Mouse (Mus musculus) lung, embryonic 14.5 days (tissue): ENCODE data around the gene Mrm2. TPM values are rescaled to one million over a fixed set of nuclear protein-coding genes. Genes with fewer than 3 reads are reported as not detected.
A peak's percentile ranks its signal among the peaks of the same experiment; 100 is the strongest.

Experiments
- ATAC-seq: fragments of 200-750 bp; cut with Nextera tagmentation; 2 replicates; pipeline ENCODE4 v1.8.0; 2017; ENCODE audit warnings: mild to moderate bottlenecking, moderate TSS enrichment, moderate library complexity; ENCODE audit not compliant: insufficient read depth
- DNase-seq: peaks from one replicate; pipeline ENCODE4 v3.0.0-alpha.2; 2015
- H3K27ac ChIP-seq: fragments of 300-500 bp; sonication (generic); 2 replicates; pipeline ENCODE4 v1.5.1; 2014; ENCODE audit warnings: low read depth, mild to moderate bottlenecking, moderate library complexity
- H3K27me3 ChIP-seq: fragments of 300-500 bp; sonication (generic); 2 replicates; pipeline ENCODE4 v1.6.1; 2014; ENCODE audit warnings: low read length, control low read depth; ENCODE audit not compliant: insufficient read depth
- H3K36me3 ChIP-seq: fragments of 300-500 bp; sonication (generic); 2 replicates; pipeline ENCODE4 v1.6.1; 2014; ENCODE audit warnings: control low read depth; ENCODE audit not compliant: insufficient read depth
- H3K4me1 ChIP-seq: fragments of 300-500 bp; sonication (generic); 2 replicates; pipeline ENCODE4 v1.6.1; 2014; ENCODE audit warnings: antibody characterized with exemption, control low read depth; ENCODE audit not compliant: insufficient read depth
- H3K4me2 ChIP-seq: fragments of 300-500 bp; sonication (generic); 2 replicates; pipeline ENCODE4 v1.6.1; 2014; ENCODE audit warnings: mild to moderate bottlenecking
- H3K4me3 ChIP-seq: fragments of 300-500 bp; sonication (generic); 2 replicates; pipeline ENCODE4 v1.5.1; 2014; ENCODE audit warnings: low read depth, low read length
- H3K9ac ChIP-seq: fragments of 300-500 bp; sonication (generic); 2 replicates; pipeline ENCODE4 v1.6.1; 2014
- H3K9me3 ChIP-seq: fragments of 300-500 bp; sonication (generic); 2 replicates; pipeline ENCODE4 v1.6.1; 2016; ENCODE audit warnings: low read depth, low read length, control low read depth
- CTCF ChIP-seq: IDR thresholded peaks from 2 replicates; pipeline ENCODE4 v1.5.1; 2016; ENCODE audit warnings: antibody characterized with exemption, low read depth
- WGBS: fragments of 180-500 bp; shearing (Covaris S2); extraction: QIAGEN DNeasy Blood & Tissue Kit; methylation state at CpG from one replicate; pipeline ENCODE4 v1.1.7; 2014; 5-methylcytosine and 5-hydroxymethylcytosine counted together
- polyA plus RNA-seq: library from polyadenylated mRNA; unstranded; fragments of >200 nt; fragmentation: Nextera tagmentation; extraction: Ambion mirVana; gene quantifications from 2 replicates; pipeline ENCODE4 v1.2.1, GENCODE M21; 2014

Gene Mrm2
- polyA plus RNA-seq, 1 experiment from 2014 or later, result 18.3 TPM

DNA sequence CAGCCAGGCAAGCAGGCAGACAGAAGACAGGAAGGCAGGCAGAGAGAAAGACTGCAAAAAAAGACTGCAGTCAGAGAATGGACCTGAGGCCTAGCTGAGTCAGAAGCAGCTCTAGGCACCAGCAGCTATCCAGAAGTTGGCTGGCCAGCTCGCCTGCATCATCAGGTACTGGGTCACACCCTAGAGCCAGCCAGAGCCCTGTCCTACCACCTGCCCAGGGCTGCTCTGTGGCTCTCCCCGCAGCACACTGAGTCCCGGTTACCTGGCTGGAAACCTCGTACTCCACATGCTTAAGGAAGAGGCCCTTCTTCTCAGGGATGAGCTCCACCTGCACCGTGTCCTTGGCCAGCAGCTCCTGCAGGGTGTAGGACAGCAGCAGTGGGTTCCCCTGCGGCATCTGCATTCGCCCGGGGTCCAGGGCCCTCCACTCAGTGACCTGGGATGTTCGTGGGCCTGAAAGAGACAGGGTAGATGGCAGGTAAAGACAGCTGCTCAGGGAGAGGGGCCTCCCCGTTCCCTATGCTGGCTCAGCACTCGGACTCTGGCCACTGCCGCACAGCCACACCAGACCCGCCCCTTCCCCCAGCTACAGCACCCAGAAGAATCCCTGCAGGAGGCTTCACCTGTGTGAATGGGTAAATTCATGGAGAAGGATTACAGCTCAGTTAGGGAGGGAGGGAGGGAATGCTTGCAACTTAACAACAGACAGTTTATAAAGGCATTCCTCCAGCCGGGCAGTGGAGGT is 28.4 kb upstream of the Mrm2 start:
- Histone ChIP-seq H3K4me2 (no peak overlapping the region), H3K27ac (no peak overlapping the region), H3K9ac (no peak overlapping the region), H3K9me3 (no peaks in the 10 kb centered on the region), H3K4me3 (no peak overlapping the region), H3K4me1 (no peaks in the 10 kb centered on the region), H3K27me3 (no peaks in the 10 kb centered on the region), H3K36me3 (peaks cover 32% of the 10 kb centered on the region)
- TF ChIP-seq CTCF, result no peak
- ATAC-seq (no peak), DNase-seq (no peak)
- WGBS, result 77% methylated on average over 14 of the region's 14 CpGs

DNA sequence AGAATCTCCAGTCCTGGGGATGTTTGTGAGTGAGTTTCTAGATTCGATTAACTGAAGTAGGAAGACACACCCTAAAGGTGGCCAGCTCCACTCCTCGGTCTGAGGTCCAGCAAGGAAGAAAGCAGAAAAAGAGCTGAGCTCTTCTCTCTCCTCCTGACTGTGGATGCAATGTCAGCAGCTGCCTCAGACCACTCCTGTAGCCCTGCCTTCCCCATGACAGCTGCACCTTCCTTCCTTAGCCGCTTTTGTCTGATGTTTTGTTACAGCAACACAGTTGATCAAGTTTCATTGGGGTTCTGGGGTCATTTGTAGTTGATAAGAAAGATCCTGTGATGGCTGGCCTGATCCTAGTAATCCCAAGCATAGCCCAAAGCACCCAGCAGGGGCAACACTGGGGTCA is 25.8 kb upstream of the Mrm2 start:
- Histone ChIP-seq H3K36me3 (peaks cover 55% of the 10 kb centered on the region), H3K27ac (no peak overlapping the region), H3K4me3 (no peak overlapping the region), H3K9me3 (no peaks in the 10 kb centered on the region), H3K4me2 (no peak overlapping the region), H3K27me3 (no peaks in the 10 kb centered on the region), H3K4me1 (no peaks in the 10 kb centered on the region), H3K9ac (no peak overlapping the region)
- TF ChIP-seq CTCF, result no peak
- DNase-seq (no peak), ATAC-seq (no peak)
- 89% methylated on average over 3 of the region's 3 CpGs for WGBS

DNA sequence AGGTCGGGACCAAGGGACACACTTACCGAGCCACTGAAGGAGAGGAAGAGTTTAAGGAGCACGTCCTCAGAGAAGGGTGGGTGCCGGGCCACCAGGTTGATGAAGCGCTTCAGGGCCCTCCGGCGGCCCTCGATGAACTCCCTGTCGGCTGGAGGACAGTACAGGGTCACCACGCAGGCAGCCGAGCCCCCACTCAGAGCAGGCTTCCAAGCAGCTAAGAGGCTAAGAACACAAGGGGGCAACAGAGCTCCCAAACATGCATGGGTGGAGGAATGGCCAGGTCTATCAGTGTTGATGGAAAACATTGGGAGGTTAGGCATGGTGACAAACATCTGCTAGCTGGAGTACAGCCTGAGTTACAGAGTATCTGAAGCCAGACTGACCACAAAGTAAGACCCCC is 24.2 kb upstream of the Mrm2 start:
- TF ChIP-seq CTCF, result peak; percentile 24; the same call in 1 of the 2 replicates

DNA sequence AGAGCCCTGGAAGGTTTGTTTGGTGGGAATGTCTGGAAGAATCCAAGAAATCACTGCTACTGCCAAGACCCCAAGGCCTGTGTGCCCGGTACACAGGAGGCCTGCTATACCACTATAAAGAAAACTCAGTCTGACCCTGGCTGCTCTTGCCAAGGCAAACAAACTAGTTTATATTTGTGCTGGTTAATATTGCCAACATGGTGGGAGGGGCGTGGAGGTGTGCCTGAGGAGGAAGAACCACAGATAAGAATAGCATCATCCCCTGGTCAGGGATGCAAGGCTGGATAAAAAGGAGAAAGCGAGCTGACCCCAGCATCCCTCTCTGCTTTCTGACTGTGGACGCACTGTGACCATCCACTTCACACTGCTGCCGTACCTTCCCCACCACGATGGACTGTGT is 20.7 kb upstream of the Mrm2 start:
- no peak for TF ChIP-seq CTCF
- no peak overlapping the region for H3K27ac ChIP-seq
- ATAC-seq (no peak), DNase-seq (no peak)
- H3K4me2 ChIP-seq, result no peak overlapping the region
- 96% methylated on average over 6 of the region's 6 CpGs for WGBS
- H3K4me1 ChIP-seq, result no peaks in the 10 kb centered on the region
- H3K36me3 ChIP-seq, result peaks cover 55% of the 10 kb centered on the region
- no peaks in the 10 kb centered on the region for H3K27me3 ChIP-seq
- no peak overlapping the region for H3K4me3 ChIP-seq
- H3K9ac ChIP-seq, result no peak overlapping the region
- no peaks in the 10 kb centered on the region for H3K9me3 ChIP-seq

More for the DNA sequence above, 24.2 kb upstream of the Mrm2 start:
- H3K4me2 ChIP-seq, result no peak overlapping the region
- no peak for ATAC-seq
- peaks cover 68% of the 10 kb centered on the region for H3K36me3 ChIP-seq
- no peaks in the 10 kb centered on the region for H3K4me1 ChIP-seq
- DNase-seq, result no peak
- WGBS, result 83% methylated on average over 11 of the region's 11 CpGs
- no peak overlapping the region for H3K9ac ChIP-seq
- no peak overlapping the region for H3K27ac ChIP-seq
- no peaks in the 10 kb centered on the region for H3K9me3 ChIP-seq
- no peaks in the 10 kb centered on the region for H3K27me3 ChIP-seq
- H3K4me3 ChIP-seq, result no peak overlapping the region

DNA sequence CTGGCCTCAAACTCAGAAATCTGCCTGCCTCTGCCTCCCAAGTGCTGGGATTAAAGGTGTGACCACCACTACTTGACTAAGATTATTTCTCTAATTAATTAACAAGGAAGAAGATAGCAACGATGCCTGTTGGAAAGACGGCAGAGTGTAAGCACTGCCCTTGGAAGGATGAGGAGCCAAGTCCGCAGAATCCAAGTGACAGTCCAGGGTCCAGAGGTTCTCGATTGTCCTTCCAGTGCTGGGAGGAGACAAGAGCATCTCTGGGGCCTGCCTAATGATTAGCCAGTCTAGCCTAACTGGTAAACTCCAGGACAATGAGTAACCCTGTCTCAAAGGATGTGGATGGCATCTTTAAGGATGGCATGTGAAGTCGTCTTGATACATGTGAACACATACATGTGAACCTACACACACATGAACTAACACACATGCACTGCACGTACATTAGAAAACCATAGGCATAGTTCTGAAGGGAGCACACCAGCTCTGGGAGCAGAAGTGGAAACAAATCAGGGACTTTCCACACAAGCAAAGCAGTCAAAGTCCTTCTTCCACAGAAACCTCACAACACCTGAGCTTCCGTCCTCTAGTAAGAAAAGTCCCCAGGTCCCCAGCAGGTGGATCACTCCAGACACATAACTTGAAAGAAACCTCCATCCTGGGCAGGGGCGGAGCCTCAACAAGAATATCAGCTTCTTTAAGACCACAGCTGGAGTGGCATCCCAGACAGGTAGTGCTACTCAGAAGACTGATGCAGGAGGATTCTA is 19.2 kb upstream of the Mrm2 start:
- H3K9ac ChIP-seq, result no peak overlapping the region
- H3K4me1 ChIP-seq, result no peaks in the 10 kb centered on the region
- DNase-seq (no peak), ATAC-seq (no peak)
- no peaks in the 10 kb centered on the region for H3K27me3 ChIP-seq
- no peak overlapping the region for H3K27ac ChIP-seq
- no peaks in the 10 kb centered on the region for H3K9me3 ChIP-seq
- peaks cover 48% of the 10 kb centered on the region for H3K36me3 ChIP-seq
- H3K4me2 ChIP-seq, result no peak overlapping the region
- no peak overlapping the region for H3K4me3 ChIP-seq
- TF ChIP-seq CTCF, result no peak
- WGBS, result 91% methylated on average over 8 of the region's 8 CpGs

DNA sequence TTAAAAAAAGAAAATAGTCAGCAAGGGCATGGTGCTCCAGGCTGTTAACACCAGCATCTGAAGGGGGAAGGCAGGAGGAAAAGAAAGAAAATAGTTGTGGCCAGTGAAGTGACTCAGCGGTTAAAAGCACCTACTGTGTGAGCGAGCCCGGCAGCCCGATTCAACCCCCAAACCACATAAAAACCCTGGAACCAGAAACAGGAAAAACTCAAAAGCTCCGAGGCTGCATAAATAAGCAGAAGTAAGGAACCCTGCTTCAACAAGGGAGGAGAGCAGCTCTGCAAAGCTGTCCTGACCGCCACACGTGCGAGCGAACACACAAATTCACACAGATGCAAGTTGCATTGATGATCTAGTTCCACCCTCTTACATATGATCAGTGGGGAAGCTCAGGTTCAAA is 18.2 kb upstream of the Mrm2 start:
- TF ChIP-seq CTCF, result no peak
- no peaks in the 10 kb centered on the region for H3K4me1 ChIP-seq
- H3K36me3 ChIP-seq, result peaks cover 44% of the 10 kb centered on the region
- no peaks in the 10 kb centered on the region for H3K27me3 ChIP-seq
- H3K4me2 ChIP-seq, result no peak overlapping the region
- no peak for ATAC-seq
- H3K9me3 ChIP-seq, result no peaks in the 10 kb centered on the region
- WGBS, result 94% methylated on average over 9 of the region's 9 CpGs
- no peak overlapping the region for H3K9ac ChIP-seq
- H3K27ac ChIP-seq, result no peak overlapping the region
- no peak overlapping the region for H3K4me3 ChIP-seq
- no peak for DNase-seq

DNA sequence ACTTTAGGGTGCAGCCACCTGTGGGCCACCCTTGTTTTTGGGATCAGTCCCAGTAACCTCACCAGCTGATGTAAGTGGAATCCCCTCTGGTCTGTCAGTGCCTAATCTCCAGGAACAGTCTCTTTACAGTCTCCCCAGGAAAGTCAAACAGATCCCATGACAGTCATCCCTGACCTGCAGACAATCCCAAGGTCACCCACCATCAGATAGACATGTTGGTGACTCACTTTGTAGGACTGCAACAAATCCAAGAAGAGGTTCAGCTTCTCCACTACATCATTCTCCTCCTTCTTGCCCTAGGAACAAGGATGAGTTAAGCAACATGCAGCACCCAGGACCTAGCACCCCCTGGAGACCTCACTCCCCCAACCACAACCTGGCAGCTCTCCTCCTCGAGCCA is 14.4 kb upstream of the Mrm2 start:
- no peak overlapping the region for H3K9ac ChIP-seq
- no peak overlapping the region for H3K4me2 ChIP-seq
- WGBS, result 75% methylated on average over 1 of the region's 1 CpGs
- no peaks in the 10 kb centered on the region for H3K9me3 ChIP-seq
- DNase-seq (no peak), ATAC-seq (no peak)
- no peak overlapping the region for H3K4me3 ChIP-seq
- no peaks in the 10 kb centered on the region for H3K27me3 ChIP-seq
- TF ChIP-seq CTCF, result no peak
- no peaks in the 10 kb centered on the region for H3K4me1 ChIP-seq
- H3K27ac ChIP-seq, result no peak overlapping the region
- peaks cover 27% of the 10 kb centered on the region for H3K36me3 ChIP-seq
